Mouse (Mus musculus): ENCODE data around the gene Cd59b.
"Not testable (repeated sequence)": the region's sequence is repeated elsewhere in the genome, so short reads cannot be mapped to it uniquely, and the experiment has no call there.

Gene Cd59b

DNA sequence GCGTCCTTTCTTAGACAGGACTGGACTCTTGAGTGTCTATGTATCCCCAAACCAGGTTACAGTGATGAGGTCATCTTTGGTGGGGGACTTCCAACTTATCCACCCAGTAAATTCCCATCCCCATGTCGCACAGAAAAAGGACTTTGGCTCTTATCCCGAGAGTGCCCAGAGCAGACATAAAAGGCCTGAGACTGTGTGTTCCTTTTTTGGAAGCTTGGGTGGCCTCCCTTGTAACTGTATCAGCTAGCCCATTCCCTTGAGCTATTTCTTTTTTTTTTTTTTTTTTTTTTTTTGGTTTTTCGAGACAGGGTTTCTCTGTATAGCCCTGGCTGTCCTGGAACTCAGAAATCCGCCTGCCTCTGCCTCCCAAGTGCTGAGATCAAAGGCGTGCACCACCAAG is 4.1 kb upstream of the Cd59b start, which contains the start of gene Gm10912:
Gene Gm10912, plus strand, starts transcription at position 301 of the 400 bp plus-strand sequence.
- not testable (repeated sequence) for DNase-seq (ENCODE audit: low read depth, low spot score)

DNA sequence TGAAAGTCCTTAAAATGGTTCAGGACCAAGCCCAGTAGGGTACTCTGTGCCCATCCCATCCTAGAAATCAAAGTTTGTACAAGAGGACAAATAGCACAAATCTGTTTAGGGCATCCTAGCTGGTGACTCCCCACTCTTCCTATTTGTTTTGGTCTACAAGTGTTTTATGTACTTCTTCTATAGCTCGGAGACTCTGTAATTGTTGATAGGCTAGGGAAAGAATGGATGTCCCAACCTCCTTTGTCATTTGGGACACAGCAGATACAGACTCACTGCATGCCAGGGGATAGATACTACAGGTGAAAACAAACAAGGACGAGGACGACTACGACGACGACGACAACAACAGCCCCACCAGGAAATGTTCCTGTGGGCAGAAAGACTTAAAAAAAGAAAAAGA is 1.2 kb upstream of the Cd59b start, which contains the start of gene Gm10799:
Gene Gm10799, minus strand, starts transcription at position 101 of the 400 bp plus-strand sequence.
- DNase-seq (ENCODE audit: low read depth, low spot score) = not testable (repeated sequence)

DNA sequence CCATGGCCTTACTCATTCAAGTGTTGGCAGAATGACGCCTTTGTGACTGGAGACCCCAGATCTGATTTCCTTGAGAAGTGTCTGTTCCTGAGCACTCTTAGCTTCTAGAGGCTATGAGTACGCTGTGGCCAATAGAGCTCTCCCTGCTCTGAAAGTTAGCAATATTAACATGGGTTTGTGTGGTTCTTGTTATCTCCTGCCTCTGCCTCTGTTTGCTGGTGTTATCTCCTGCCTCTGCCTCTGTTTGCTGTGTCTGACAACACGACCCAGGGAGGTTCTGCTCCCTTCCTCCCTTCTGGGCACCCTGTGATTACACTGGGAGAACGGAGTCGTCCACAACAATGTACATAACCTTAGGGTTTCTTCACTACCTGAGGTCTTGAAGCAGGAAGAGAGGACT is 8.6 kb downstream of the Cd59b start:
- DNase-seq (ENCODE audit: low read depth, low spot score) = not testable (repeated sequence)

DNA sequence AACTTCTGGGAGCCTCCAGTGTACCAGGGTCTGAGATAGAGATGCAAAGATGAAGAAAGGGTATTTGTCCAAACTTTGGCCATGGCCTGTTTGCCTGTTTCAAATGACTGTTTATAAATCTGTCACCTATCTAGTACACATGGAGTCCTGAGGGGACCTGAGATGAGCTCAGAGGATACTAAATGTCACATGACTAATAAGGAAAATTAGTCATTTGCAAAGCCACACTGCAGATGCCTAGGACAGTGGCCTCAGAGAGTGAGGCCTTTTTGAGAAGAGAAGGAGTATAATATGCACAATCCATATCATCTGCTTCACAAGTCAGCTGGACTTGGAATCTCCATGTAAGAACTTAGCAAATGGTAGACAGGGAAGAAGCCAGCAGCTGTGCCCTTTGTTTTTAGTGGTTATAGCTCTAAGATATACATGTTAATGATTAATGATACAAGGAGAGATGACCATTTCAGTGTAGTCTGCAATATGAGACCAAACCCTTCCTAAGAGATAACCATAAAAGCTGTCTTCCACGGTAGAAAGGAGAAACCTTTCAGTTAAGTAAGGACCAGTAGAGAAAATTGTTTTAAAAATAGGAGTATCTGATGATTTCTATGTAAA is 11.9 kb downstream of the Cd59b start:
- DNase-seq (ENCODE audit: low read depth, low spot score) = not testable (repeated sequence)

DNA sequence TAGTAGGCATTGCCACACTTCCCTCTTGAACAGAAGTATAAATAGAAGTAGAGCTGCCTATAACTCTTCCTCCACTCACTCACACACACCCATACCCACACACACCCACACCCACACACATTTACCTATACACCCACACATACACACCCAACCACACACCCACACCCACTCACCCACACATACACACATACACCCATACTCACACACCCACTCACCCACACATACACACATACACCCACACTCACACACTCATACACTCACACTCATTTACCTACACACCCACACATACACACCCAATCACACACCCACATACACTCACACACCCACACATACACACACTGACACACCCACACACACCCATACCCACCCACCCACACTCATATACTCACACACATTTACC is 12.8 kb downstream of the Cd59b start:
- no peak for DNase-seq (ENCODE audit: low read depth, low spot score)

DNA sequence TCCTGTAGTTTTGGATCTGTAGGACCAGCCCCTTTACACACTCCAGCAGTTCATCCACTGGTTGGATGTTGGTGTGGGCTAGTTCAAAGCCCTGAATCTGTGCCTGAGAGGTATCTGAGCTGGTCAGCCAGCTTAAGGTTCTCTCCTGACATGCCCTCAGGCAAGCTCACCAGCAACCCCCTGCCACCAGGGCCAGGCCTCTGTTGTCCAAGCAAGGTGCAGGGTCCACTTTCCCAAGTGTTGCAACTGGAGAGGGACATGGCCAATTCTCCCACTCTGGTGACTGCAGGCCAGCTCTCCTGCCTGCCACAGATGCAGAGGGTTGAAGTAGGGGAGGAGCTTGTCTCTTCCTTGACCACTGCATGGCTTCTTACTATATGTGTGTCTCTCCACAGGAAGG is 14.4 kb downstream of the Cd59b start:
- not testable (repeated sequence) for DNase-seq (ENCODE audit: low read depth, low spot score)

DNA sequence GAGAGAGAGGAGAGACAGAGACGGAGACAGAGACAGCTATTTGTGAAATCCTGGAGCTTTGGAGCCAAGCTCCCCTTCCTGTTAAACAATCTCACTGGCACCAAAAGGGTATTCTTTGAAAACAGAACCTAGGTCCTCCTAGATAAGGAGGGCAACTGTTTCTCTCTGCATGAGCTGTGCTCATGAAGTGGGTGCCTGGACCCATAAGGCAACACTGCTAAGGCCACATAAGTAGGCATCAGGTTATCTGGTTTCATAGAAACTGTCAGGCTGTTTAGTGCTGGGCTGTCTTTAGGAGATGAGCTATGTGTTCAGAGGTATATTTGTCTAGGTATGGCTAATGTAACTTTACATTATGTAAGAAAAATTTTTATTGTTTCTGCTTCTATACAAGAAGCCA is 17.9 kb downstream of the Cd59b start:
- DNase-seq (ENCODE audit: low read depth, low spot score) = not testable (repeated sequence)

DNA sequence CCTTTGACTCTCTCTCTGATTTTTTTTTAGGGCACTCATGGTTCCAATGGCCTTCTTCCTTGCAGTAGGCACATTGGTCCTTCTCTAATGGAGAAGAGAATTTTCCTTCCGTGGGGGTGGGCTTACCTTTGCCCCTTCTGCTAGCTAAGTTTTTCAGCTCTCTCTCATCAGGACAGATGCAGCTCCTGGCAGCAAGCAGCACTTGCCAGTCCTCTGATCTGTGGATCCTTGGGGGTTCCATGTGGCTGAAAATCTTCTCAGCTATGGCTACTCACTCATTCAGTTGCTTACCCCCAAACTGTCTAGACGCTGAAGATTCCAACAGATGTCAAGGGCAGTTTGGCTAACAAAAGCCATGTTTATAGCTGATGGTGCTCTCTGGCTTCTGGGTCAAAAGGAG is 23.7 kb downstream of the Cd59b start:
- no peak for DNase-seq (ENCODE audit: low read depth, low spot score)

DNA sequence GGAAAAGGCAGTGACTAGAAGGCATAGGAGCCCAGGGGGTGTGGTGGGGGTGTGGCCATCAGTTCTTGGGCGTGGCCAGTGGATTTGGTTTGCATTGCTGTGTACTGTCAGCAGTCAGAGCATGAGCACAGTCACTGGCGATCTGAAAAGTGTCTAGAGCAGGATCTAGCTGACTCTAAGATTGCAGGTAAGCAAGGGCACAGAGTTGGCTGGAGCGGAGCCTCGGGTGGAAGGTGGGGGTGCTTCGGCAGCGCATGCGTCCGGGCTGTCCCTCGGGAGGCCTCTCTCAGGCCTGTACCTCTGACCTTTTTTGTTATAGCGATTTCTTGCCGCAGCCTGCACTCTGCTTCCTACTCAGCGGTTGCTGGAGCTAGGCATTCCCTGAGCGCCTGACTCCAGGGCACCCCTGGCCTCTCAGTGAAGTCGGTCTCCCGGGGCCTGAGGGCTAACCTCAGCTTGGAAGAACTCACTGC is 26.1 kb downstream of the Cd59b start, which contains the start of gene Cd59a:
Gene Cd59a, plus strand, starts transcription at position 61 of the 473 bp plus-strand sequence.
- DNase-seq (ENCODE audit: low read depth, low spot score) = peak; percentile 66

DNA sequence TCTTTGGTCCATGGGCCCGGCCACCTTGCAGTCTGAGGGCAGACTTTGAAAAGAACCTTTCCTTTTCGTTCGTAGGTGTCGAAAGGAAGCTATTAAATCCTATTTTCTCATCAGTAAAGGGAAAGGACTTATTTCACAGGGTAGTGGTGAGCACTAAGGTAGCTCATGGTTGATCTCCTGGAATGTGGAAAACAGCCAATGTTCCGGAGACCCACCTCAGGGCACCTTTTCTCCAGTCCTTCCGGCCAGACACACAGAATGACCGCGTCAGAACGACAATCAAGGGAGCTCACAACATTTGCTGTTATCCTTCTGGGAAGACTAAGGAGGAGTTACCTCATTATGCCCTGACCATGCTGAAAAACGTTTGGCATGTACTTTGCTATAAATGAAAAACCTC is 26.6 kb downstream of the Cd59b start:
- no peak for DNase-seq (ENCODE audit: low read depth, low spot score)

DNA sequence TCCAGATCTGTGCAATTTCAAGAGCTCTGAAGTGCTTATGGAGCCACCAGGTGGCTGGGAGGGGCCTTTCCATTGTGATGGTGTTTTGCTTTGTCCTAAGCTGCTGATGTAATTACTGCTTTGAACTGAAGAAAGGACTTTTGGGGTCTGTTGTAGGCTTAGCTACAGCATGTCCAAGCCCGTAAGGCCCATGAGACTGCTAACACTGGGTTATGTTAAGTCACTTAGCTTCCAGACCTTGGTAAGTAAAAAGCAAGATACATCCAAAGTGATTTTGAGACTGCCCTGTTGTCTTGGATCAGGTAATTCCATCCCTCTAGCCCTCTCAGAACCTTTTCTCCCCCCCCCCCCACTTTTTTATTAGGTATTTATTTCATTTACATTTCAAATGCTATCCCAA is 27.1 kb downstream of the Cd59b start:
- not testable (repeated sequence) for DNase-seq (ENCODE audit: low read depth, low spot score)

DNA sequence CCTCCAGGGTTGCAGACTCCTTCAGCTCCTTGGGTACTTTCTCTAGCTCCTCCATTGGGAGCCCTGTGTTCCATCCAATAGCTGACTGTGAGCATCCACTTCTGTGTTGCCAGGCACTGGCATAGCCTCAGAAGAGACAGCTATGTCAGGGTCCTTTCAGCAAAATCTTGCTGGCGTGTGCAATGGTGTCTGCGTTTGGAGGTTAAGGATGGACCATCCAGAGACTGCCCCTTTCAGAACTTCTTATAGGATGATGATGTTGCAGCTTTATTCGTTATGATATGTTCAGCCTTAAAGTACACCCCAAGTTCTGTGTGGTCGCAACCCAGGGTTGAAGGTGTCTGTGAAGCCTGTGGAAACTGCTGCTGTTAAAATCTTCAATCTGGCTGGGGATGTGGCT is 27.7 kb downstream of the Cd59b start:
- DNase-seq (ENCODE audit: low read depth, low spot score) = not testable (repeated sequence)

DNA sequence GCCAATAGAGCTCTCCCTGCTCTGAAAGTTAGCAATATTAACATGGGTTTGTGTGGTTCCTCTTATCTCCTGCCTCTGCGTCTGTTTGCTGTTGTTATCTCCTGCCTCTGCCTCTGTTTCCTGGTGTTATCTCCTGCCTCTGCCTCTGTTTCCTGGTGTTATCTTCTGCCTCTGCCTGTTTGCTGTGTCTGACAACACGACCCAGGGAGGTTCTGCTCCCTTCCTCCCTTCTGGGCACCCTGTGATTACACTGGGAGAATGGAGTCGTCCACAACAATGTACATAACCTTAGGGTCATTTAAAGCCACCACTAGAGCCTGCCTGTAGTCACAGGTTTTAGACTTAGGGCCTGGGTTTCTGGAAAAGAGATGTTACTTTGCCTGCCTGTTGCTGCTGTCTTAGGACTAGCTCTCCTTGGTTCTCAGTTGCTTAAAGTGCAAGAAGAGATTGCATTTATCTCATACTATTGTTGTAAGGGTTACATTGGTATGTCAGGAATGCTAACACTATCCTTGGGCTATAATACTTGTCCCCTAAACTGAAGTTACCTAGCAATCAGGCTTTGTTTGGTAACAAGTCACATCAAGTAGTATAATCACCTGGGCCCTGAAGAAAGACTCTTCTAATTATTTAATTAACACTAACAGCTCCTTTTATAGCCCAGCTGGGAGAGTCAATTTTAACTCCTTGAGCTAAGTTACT is 29.0 kb downstream of the Cd59b start:
- no peak for DNase-seq (ENCODE audit: low read depth, low spot score)

DNA sequence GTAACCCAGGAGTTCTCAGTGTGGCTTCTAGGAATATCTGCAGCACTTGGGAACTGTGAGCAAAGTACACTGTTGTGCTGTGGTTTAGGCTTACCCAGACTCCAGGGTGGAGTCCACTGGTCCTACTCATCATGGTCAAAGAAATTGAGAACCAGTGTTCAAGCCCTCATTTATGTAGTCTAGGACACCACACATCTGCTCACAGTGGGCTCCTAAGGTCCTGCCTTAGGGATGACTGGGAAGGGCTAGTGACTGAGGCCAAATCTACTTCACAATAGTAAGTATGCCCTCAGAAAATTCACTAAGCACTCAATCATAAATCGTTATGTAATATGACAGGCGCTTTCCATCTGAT is 29.6 kb downstream of the Cd59b start:
- DNase-seq (ENCODE audit: low read depth, low spot score) = no peak

DNA sequence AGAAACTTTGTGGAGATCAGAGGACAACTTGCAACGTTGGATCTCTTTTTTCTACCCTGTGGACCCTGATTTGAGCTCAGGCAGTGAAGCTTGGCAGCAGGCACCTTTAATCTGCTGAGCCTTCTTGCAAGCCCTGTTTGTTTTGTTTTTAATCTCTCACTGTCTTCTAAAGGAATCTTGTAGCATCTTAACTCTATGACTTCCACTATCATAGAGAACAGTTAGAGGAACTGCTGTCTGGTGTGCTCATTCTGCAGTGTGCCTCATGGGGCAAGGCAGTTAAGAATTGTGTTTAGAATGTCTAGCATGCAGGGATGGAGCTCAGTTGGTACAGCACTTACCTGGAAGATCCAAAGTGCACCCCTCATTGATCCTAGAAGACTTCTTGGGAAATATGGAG is 30.3 kb downstream of the Cd59b start:
- DNase-seq (ENCODE audit: low read depth, low spot score) = no peak

DNA sequence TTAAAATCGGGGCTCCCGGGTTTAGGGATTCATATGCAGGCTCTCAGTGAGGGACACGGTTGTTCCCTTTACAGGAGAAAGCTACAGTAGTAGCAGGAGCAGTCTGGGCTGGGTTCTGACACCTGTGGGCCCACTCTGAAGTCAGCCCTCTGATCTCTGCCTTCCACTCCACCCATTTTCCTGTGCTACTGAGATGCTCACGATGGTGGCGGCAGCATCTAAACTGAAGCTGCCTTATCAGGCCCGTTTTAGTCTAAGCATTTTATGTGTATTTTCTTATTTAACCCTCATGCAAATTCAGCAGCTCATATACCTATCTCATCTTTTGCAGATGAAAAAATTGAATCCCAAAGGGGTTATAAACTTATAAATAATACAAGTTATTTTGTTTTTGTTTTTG is 35.2 kb downstream of the Cd59b start:
- no peak for DNase-seq (ENCODE audit: low read depth, low spot score)

DNA sequence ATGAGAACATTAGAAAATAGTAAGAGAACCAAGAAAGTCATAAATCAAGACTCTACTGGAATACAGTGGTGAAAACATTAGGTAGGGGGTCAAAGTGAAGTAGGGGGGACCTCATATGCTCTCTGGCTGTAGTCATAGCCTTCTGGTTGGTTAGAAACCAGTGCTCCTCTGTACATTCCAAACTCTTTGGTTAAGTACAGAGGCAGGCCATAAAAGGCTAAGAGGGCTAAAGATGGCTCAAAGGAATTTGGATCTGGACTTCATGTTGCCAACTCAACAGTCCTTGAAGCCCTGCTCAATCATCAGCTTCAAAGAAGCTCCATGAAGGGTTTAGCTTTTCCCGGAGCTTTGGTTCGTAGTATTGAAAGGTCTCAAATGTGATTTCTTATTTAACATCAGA is 39.4 kb downstream of the Cd59b start:
- not testable (repeated sequence) for DNase-seq (ENCODE audit: low read depth, low spot score)

DNA sequence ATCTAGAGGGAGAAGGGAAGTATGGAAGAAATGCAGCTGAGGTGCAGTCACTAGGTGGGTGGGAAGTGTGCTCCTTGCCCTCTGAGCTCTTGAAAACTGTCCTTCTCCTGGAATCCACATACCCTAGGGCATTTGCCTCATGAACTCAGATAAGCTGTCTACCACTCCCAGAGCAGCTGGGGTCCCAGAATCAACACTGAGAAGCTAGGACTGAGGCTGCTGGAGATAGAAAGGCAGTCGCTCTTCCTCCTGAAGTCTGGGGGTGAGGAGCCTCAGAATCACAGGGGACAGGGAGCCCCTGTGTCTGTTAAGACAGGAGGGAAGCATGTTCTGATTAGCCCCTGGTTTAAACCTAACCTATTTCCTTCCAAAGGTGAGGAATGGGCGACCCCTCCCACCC is 39.9 kb downstream of the Cd59b start:
- DNase-seq (ENCODE audit: low read depth, low spot score) = no peak

DNA sequence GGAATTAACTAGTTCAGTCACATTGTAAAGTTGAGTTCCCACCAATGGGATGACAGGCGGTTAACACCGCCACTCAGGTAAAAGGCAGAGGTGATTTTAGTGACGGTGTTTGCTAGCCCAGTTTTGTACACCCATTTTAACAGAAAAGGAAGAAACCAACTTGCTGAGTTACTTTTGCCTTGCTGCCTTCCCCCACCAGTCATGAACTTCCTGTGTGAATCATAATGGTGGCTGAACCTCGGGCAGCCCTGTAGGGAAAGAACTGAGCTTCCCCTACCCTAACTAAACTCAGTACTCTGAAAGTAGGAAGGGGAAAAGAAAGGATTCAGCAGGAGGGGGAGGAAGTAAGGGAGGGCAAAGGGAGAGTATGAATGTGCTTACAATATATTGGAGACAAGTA is 40.4 kb downstream of the Cd59b start:
- no peak for DNase-seq (ENCODE audit: low read depth, low spot score)

DNA sequence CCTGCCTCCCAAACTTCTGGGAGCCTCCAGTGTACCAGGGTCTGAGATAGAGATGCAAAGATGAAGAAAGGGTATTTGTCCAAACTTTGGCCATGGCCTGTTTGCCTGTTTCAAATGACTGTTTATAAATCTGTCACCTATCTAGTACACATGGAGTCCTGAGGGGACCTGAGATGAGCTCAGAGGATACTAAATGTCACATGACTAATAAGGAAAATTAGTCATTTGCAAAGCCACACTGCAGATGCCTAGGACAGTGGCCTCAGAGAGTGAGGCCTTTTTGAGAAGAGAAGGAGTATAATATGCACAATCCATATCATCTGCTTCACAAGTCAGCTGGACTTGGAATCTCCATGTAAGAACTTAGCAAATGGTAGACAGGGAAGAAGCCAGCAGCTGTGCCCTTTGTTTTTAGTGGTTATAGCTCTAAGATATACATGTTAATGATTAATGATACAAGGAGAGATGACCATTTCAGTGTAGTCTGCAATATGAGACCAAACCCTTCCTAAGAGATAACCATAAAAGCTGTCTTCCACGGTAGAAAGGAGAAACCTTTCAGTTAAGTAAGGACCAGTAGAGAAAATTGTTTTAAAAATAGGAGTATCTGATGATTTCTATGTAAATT is 41.6 kb downstream of the Cd59b start:
- DNase-seq (ENCODE audit: low read depth, low spot score) = not testable (repeated sequence)

DNA sequence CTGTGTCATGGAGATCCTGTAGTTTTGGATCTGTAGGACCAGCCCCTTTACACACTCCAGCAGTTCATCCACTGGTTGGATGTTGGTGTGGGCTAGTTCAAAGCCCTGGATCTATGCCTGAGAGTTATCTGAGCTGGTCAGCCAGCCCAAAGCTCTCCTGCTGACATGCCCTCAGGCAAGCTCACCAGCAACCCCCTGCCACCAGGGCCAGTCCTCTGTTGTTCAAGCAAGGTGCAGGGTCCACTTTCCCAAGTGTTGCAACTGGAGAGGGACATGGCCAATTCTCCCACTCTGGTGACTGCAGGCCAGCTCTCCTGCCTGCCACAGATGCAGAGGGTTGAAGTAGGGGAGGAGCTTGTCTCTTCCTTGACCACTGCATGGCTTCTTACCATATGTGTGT is 43.9 kb downstream of the Cd59b start:
- not testable (repeated sequence) for DNase-seq (ENCODE audit: low read depth, low spot score)

DNA sequence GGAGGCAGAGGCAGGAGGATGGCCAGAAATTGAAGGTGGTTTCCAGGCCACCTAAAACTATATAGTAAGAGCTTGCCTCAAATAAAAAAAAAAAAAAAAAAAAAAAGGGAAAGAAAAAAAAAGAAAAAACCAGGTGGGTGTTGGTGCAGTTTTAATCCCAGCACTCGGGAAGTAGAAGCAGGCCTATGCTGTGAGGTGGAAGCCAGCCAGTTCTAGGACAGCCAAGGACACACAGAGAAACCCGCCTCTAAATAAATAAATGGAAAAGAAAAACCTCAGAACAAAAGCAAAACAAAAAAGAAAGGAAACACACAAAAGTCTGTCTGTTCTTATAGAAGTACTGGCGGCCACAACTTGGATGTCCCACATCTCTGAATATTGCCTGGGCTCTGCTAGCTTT is 45.2 kb downstream of the Cd59b start:
- DNase-seq (ENCODE audit: low read depth, low spot score) = no peak

DNA sequence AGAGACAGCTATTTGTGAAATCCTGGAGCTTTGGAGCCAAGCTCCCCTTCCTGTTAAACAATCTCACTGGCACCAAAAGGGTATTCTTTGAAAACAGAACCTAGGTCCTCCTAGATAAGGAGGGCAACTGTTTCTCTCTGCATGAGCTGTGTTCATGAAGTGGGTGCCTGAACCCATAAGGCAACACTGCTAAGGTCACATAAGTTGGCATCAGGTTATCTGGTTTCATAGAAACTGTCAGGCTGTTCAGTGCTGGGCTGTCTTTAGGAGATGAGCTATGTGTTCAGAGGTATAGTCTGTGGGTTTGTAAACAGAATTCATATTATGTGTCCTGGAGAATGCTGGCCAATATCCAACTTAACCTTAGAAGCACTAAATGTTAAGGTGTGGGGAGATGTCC is 47.5 kb downstream of the Cd59b start:
- not testable (repeated sequence) for DNase-seq (ENCODE audit: low read depth, low spot score)
